Comparison of ENCODE assay signal across 24 mouse cellular contexts in the genomic region with DNA sequence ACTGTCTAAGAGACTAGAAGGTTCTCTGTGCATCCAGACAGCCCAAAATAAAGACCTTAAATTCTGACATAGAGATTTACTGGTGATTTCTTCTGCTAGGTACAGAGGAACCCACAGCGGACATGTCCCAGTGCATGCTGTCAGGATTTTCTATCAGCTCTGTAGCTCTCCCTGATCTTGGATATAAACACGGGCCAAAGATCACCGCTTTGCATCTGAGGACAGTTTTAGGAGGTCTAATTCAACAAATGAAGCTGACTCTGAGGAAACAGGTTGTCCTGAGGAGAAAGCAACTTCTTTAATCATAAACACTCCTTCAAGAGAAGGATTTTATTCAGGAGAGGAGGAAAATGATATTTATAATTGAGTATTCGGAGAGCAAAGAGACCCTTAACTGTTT. TPM values are rescaled to one million over a fixed set of nuclear protein-coding genes. Genes with fewer than 3 reads are reported as not detected.
A peak's percentile ranks its signal among the peaks of the same experiment; 100 is the strongest.
DNase-seq lines count a peak whose midpoint lies in the region; ATAC-seq and TF ChIP-seq lines count a peak whose summit lies in the region.
"Had no signal": no experiment of that assay in that cellular context is flagged by ENCODE, and none has a peak within 500 bp of the region (broad histone marks: within the 10 kb centered on the region; RNA-seq: fewer than 3 reads in every experiment).

No protein-coding gene starts in this region.

- H3K4me3 ChIP-seq in intestine, embryonic 15.5 days (replicated peaks), result no peak overlapping the region
- H3K4me3 ChIP-seq in intestine, embryonic 16.5 days (ENCODE audit: low read length), result no peak overlapping the region
- H3K4me3 ChIP-seq in limb, embryonic 15.5 days, result no peak overlapping the region
- H3K4me3 ChIP-seq in limb, embryonic 10.5 days, result no peak overlapping the region
- H3K4me3 ChIP-seq in intestine, postnatal 0 days (ENCODE audit: low read depth, low read length), result 0 out of 2 replicates have a peak overlapping the region, but pooled peaks have one; percentile 9
- H3K4me3 ChIP-seq in stomach, embryonic 16.5 days (replicated peaks; ENCODE audit: low read length), result no peak overlapping the region
- H3K4me3 ChIP-seq: embryonic facial prominence, embryonic 13.5 days; limb, embryonic 12.5 days; midbrain, embryonic 12.5 days; neural tube, embryonic 13.5 days had no signal

- WGBS in intestine, embryonic 15.5 days, result 43% methylated on average over 4 of the region's 4 CpGs
- 53% methylated on average over 4 of the region's 4 CpGs for WGBS in intestine, embryonic 16.5 days
- WGBS in limb, embryonic 15.5 days, result 84% methylated on average over 4 of the region's 4 CpGs
- 83% methylated on average over 4 of the region's 4 CpGs for WGBS in limb, embryonic 10.5 days
- WGBS in intestine, postnatal 0 days, result 41% methylated on average over 4 of the region's 4 CpGs
- 70% methylated on average over 4 of the region's 4 CpGs for WGBS in stomach, embryonic 16.5 days

- no peak for TF ChIP-seq CTCF in intestine, postnatal 0 days (IDR thresholded peaks at IDR 0.05; ENCODE audit: low read depth)

- ATAC-seq in intestine, embryonic 15.5 days, result no peak
- no peak for ATAC-seq in intestine, embryonic 16.5 days
- no peak for ATAC-seq in limb, embryonic 15.5 days (ENCODE audit: insufficient number of reproducible peaks, low FRiP score, low TSS enrichment, low read depth)
- ATAC-seq in intestine, postnatal 0 days, result no peak
- ATAC-seq in stomach, embryonic 16.5 days (ENCODE audit: insufficient read depth, low FRiP score), result no peak
- ATAC-seq in granulocyte monocyte progenitor cell, adult 5-6 weeks (replicated peaks; ENCODE audit: poor library complexity, severe bottlenecking), result no peak
- ATAC-seq: CD4-positive, CD25-positive, alpha-beta regulatory T cell, adult 4 months; forebrain, postnatal 0 days had no signal

- no peak for DNase-seq in limb, embryonic 10.5 days (ENCODE audit: low spot score)
- DNase-seq: cerebellum, adult 11 months; forebrain, postnatal 0 days; gastrocnemius, postnatal 10 days; kidney, postnatal 10 days; layer of hippocampus, adult 9-11 months; lung, postnatal 36 days; right cerebral cortex, postnatal 4 days had no signal

- no peaks in the 10 kb centered on the region for H3K9me3 ChIP-seq in intestine, embryonic 15.5 days
- H3K9me3 ChIP-seq in intestine, embryonic 16.5 days (ENCODE audit: control insufficient read depth, low read length), result no peaks in the 10 kb centered on the region
- H3K9me3 ChIP-seq in limb, embryonic 15.5 days, result no peaks in the 10 kb centered on the region
- no peaks in the 10 kb centered on the region for H3K9me3 ChIP-seq in limb, embryonic 10.5 days (replicated peaks)
- H3K9me3 ChIP-seq in intestine, postnatal 0 days (ENCODE audit: control insufficient read depth), result no peaks in the 10 kb centered on the region
- H3K9me3 ChIP-seq in stomach, embryonic 16.5 days (replicated peaks; ENCODE audit: control insufficient read depth, low read length), result no peaks in the 10 kb centered on the region
- H3K9me3 ChIP-seq: embryonic facial prominence, embryonic 13.5 days; limb, embryonic 12.5 days; midbrain, embryonic 12.5 days; neural tube, embryonic 13.5 days had no signal

- peak overlapping the region; percentile 16; the same call in 1 of the 2 replicates for H3K4me2 ChIP-seq in intestine, embryonic 15.5 days (replicated peaks)
- no peak overlapping the region for H3K4me2 ChIP-seq in intestine, embryonic 16.5 days (ENCODE audit: low read depth, low read length)
- no peak overlapping the region for H3K4me2 ChIP-seq in limb, embryonic 15.5 days
- H3K4me2 ChIP-seq in intestine, postnatal 0 days (replicated peaks; ENCODE audit: low read depth), result peak overlapping the region; percentile 53
- H3K4me2 ChIP-seq in stomach, embryonic 16.5 days (ENCODE audit: low read depth, low read length), result peak overlapping the region; percentile 34; the same call in 1 of the 2 replicates
- H3K4me2 ChIP-seq: embryonic facial prominence, embryonic 13.5 days; heart, embryonic 11.5 days; hindbrain, embryonic 14.5 days; limb, embryonic 12.5 days; liver, embryonic 11.5 days; midbrain, embryonic 12.5 days; neural tube, embryonic 13.5 days had no signal

- 0 out of 2 replicates have a peak overlapping the region, but pooled peaks have one; percentile 11 for H3K27ac ChIP-seq in intestine, embryonic 15.5 days
- H3K27ac ChIP-seq in intestine, embryonic 16.5 days (ENCODE audit: low read length), result no peak overlapping the region
- H3K27ac ChIP-seq in limb, embryonic 15.5 days, result 0 out of 2 replicates have a peak overlapping the region, but pooled peaks have one; percentile 24
- no peak overlapping the region for H3K27ac ChIP-seq in limb, embryonic 10.5 days
- no peak overlapping the region for H3K27ac ChIP-seq in intestine, postnatal 0 days (ENCODE audit: low read depth, low read length)
- peak overlapping the region; percentile 86; the same call in 1 of the 2 replicates for H3K27ac ChIP-seq in stomach, embryonic 16.5 days (ENCODE audit: low read length)
- H3K27ac ChIP-seq: hindbrain, embryonic 14.5 days; limb, embryonic 12.5 days; midbrain, embryonic 12.5 days; neural tube, embryonic 13.5 days had no signal

- no peaks in the 10 kb centered on the region for H3K27me3 ChIP-seq in intestine, embryonic 15.5 days (replicated peaks)
- H3K27me3 ChIP-seq in intestine, embryonic 16.5 days (replicated peaks; ENCODE audit: control insufficient read depth, insufficient read depth, low read length), result no peaks in the 10 kb centered on the region
- H3K27me3 ChIP-seq in limb, embryonic 15.5 days, result no peaks in the 10 kb centered on the region
- no peaks in the 10 kb centered on the region for H3K27me3 ChIP-seq in limb, embryonic 10.5 days (ENCODE audit: low read depth, poor library complexity, severe bottlenecking)
- H3K27me3 ChIP-seq in intestine, postnatal 0 days (replicated peaks; ENCODE audit: control insufficient read depth, insufficient read depth, low read length), result no peaks in the 10 kb centered on the region
- no peaks in the 10 kb centered on the region for H3K27me3 ChIP-seq in stomach, embryonic 16.5 days (ENCODE audit: control insufficient read depth, insufficient read depth, low read length)
- H3K27me3 ChIP-seq: embryonic facial prominence, embryonic 13.5 days; limb, embryonic 12.5 days; midbrain, embryonic 12.5 days; neural tube, embryonic 13.5 days had no signal

- no peaks in the 10 kb centered on the region for H3K36me3 ChIP-seq in intestine, embryonic 15.5 days
- no peaks in the 10 kb centered on the region for H3K36me3 ChIP-seq in intestine, embryonic 16.5 days (ENCODE audit: control insufficient read depth, insufficient read depth, low read length)
- no peaks in the 10 kb centered on the region for H3K36me3 ChIP-seq in limb, embryonic 15.5 days
- H3K36me3 ChIP-seq in limb, embryonic 10.5 days, result no peaks in the 10 kb centered on the region
- H3K36me3 ChIP-seq in intestine, postnatal 0 days (ENCODE audit: control insufficient read depth, insufficient read depth), result no peaks in the 10 kb centered on the region
- no peaks in the 10 kb centered on the region for H3K36me3 ChIP-seq in stomach, embryonic 16.5 days (ENCODE audit: control insufficient read depth, insufficient read depth, low read length)
- H3K36me3 ChIP-seq: embryonic facial prominence, embryonic 13.5 days; limb, embryonic 12.5 days; midbrain, embryonic 12.5 days; neural tube, embryonic 13.5 days had no signal

- H3K9ac ChIP-seq in intestine, embryonic 15.5 days, result no peak overlapping the region; the same call in 1 of the 2 replicates
- H3K9ac ChIP-seq in intestine, embryonic 16.5 days (ENCODE audit: low read depth, low read length), result no peak overlapping the region
- H3K9ac ChIP-seq in limb, embryonic 15.5 days, result no peak overlapping the region
- H3K9ac ChIP-seq in intestine, postnatal 0 days (ENCODE audit: low read depth, low read length), result no peak overlapping the region
- H3K9ac ChIP-seq in stomach, embryonic 16.5 days (ENCODE audit: low read length), result no peak overlapping the region
- H3K9ac ChIP-seq: embryonic facial prominence, embryonic 13.5 days; forebrain, postnatal 0 days; hindbrain, embryonic 14.5 days; limb, embryonic 12.5 days; midbrain, embryonic 12.5 days; neural tube, embryonic 13.5 days had no signal

- peaks cover 17% of the 10 kb centered on the region; the same call in 1 of the 2 replicates for H3K4me1 ChIP-seq in intestine, embryonic 15.5 days (replicated peaks)
- peaks cover 18% of the 10 kb centered on the region for H3K4me1 ChIP-seq in intestine, embryonic 16.5 days (ENCODE audit: control insufficient read depth, insufficient read depth, low read length)
- H3K4me1 ChIP-seq in limb, embryonic 15.5 days, result peaks cover 5% of the 10 kb centered on the region; the same call in 1 of the 2 replicates
- peaks cover 10% of the 10 kb centered on the region for H3K4me1 ChIP-seq in limb, embryonic 10.5 days
- peaks cover 8% of the 10 kb centered on the region; the same call in 1 of the 2 replicates for H3K4me1 ChIP-seq in intestine, postnatal 0 days (replicated peaks; ENCODE audit: control insufficient read depth, insufficient read depth, low read length)
- H3K4me1 ChIP-seq in stomach, embryonic 16.5 days (ENCODE audit: control insufficient read depth, insufficient read depth, low read length), result peaks cover 5% of the 10 kb centered on the region; the same call in 1 of the 2 replicates

RNA-seq across cellular contexts. Expression of gene Slc35g2, which starts 13.1 kb away (rescaled TPM):
- polyA plus RNA-seq in intestine, embryonic 15.5 days (2015; fragmentation: Nextera tagmentation; extraction: Ambion mirVana), result 3.8 and 4.8 TPM in 2 replicates
- polyA plus RNA-seq in intestine, embryonic 16.5 days (2015; fragmentation: Nextera tagmentation; extraction: Ambion mirVana), result 3.9 and 4.0 TPM in 2 replicates
- 2.6 and 3.1 TPM in 2 replicates for polyA plus RNA-seq in limb, embryonic 15.5 days (2015; fragmentation: Nextera tagmentation; extraction: Ambion mirVana)
- polyA plus RNA-seq in limb, embryonic 10.5 days (2016; fragmentation: Nextera tagmentation; extraction: Ambion mirVana), result 1.6 and 3.4 TPM in 2 replicates
- 3.1 and 3.2 TPM in 2 replicates for polyA plus RNA-seq in intestine, postnatal 0 days (2015; fragmentation: Nextera tagmentation; extraction: Ambion mirVana)
- polyA plus RNA-seq in stomach, embryonic 16.5 days (2015; fragmentation: Nextera tagmentation; extraction: Ambion mirVana), result 7.5 and 9.2 TPM in 2 replicates
- total RNA-seq in granulocyte monocyte progenitor cell, adult 5-6 weeks (2014; fragmentation: Nextera tagmentation), result not detected in 2 replicates
- 4.1 TPM in 1 of 2 replicates, not detected in the other for total RNA-seq in granulocyte monocyte progenitor cell, adult 5-6 weeks (2017)
- total RNA-seq: hematopoietic stem cell, adult 5-6 weeks; megakaryocyte, adult 5-6 weeks had no signal

RNA-seq across cellular contexts. Expression of gene Stag1, which starts 13.6 kb away (rescaled TPM):
- polyA plus RNA-seq in intestine, embryonic 15.5 days (2015; fragmentation: Nextera tagmentation; extraction: Ambion mirVana), result 33.2 and 37.3 TPM in 2 replicates
- polyA plus RNA-seq in intestine, embryonic 16.5 days (2015; fragmentation: Nextera tagmentation; extraction: Ambion mirVana), result 24.8 and 29.4 TPM in 2 replicates
- polyA plus RNA-seq in limb, embryonic 15.5 days (2015; fragmentation: Nextera tagmentation; extraction: Ambion mirVana), result 37.9 and 46.2 TPM in 2 replicates
- 52.8 and 57.2 TPM in 2 replicates for polyA plus RNA-seq in limb, embryonic 10.5 days (2016; fragmentation: Nextera tagmentation; extraction: Ambion mirVana)
- polyA plus RNA-seq in intestine, postnatal 0 days (2015; fragmentation: Nextera tagmentation; extraction: Ambion mirVana), result 24.6 and 28.5 TPM in 2 replicates
- 31.9 and 35.7 TPM in 2 replicates for polyA plus RNA-seq in stomach, embryonic 16.5 days (2015; fragmentation: Nextera tagmentation; extraction: Ambion mirVana)
- 52.0 and 52.2 TPM in 2 replicates for total RNA-seq in granulocyte monocyte progenitor cell, adult 5-6 weeks (2014; fragmentation: Nextera tagmentation)
- 95.6 and 99.3 TPM in 2 replicates for total RNA-seq in granulocyte monocyte progenitor cell, adult 5-6 weeks (2017)

RNA-seq across cellular contexts. Expression of gene Nck1, which starts 38.1 kb away (rescaled TPM):
- 52.9 and 62.8 TPM in 2 replicates for polyA plus RNA-seq in intestine, embryonic 15.5 days (2015; fragmentation: Nextera tagmentation; extraction: Ambion mirVana)
- polyA plus RNA-seq in intestine, embryonic 16.5 days (2015; fragmentation: Nextera tagmentation; extraction: Ambion mirVana), result 56.9 and 57.8 TPM in 2 replicates
- 70.8 and 71.6 TPM in 2 replicates for polyA plus RNA-seq in limb, embryonic 15.5 days (2015; fragmentation: Nextera tagmentation; extraction: Ambion mirVana)
- 62.5 and 66.3 TPM in 2 replicates for polyA plus RNA-seq in limb, embryonic 10.5 days (2016; fragmentation: Nextera tagmentation; extraction: Ambion mirVana)
- 45.6 and 46.5 TPM in 2 replicates for polyA plus RNA-seq in intestine, postnatal 0 days (2015; fragmentation: Nextera tagmentation; extraction: Ambion mirVana)
- 66.6 and 71.3 TPM in 2 replicates for polyA plus RNA-seq in stomach, embryonic 16.5 days (2015; fragmentation: Nextera tagmentation; extraction: Ambion mirVana)
- 35.0 and 44.2 TPM in 2 replicates for total RNA-seq in granulocyte monocyte progenitor cell, adult 5-6 weeks (2014; fragmentation: Nextera tagmentation)
- 35.5 and 61.4 TPM in 2 replicates for total RNA-seq in granulocyte monocyte progenitor cell, adult 5-6 weeks (2017)

Comparison
In these comparisons a context has a peak if more than half of its experiments do, and no peak if none do; other contexts are left out.
1. H3K27ac ChIP-seq: peak in intestine, embryonic 15.5 days (single experiment), limb, embryonic 15.5 days (single experiment) and stomach, embryonic 16.5 days (single experiment); none in intestine, embryonic 16.5 days (single experiment), limb, embryonic 10.5 days (single experiment) and intestine, postnatal 0 days (single experiment).
2. H3K4me2 ChIP-seq: peak in intestine, embryonic 15.5 days (single experiment), intestine, postnatal 0 days (single experiment) and stomach, embryonic 16.5 days (single experiment); none in intestine, embryonic 16.5 days (single experiment) and limb, embryonic 15.5 days (single experiment).